In genomic region chr14:106593352-106593751, GRCm38 (mm10) we compare ENCODE assay signal across 33 mouse cellular contexts.
"Had no signal": no experiment of that assay in that cellular context is flagged by ENCODE, and none has a peak within 500 bp of the region (broad histone marks: within the 10 kb centered on the region; RNA-seq: fewer than 3 reads in every experiment).

No protein-coding gene starts in this region.

- H3K36me3 ChIP-seq: heart, embryonic 10.5 days; heart, embryonic 12.5 days; heart, embryonic 13.5 days; heart, embryonic 15.5 days; hindbrain, embryonic 10.5 days; hindbrain, embryonic 12.5 days; hindbrain, embryonic 13.5 days; hindbrain, embryonic 15.5 days; intestine, embryonic 15.5 days had no signal

- ATAC-seq: hindbrain, embryonic 16.5 days; hindbrain, postnatal 0 days; inflammation-experienced regulatory T-cells, adult 6 months; intestine, embryonic 15.5 days; intestine, embryonic 16.5 days; intestine, postnatal 0 days had no signal

- H3K4me2 ChIP-seq: heart, embryonic 12.5 days; heart, embryonic 13.5 days; heart, embryonic 15.5 days; hindbrain, embryonic 12.5 days; hindbrain, embryonic 13.5 days; hindbrain, embryonic 14.5 days; hindbrain, embryonic 15.5 days; intestine, embryonic 15.5 days had no signal

- H3K27ac ChIP-seq: heart, embryonic 10.5 days; heart, embryonic 13.5 days; heart, embryonic 15.5 days; hindbrain, embryonic 10.5 days; hindbrain, embryonic 12.5 days; hindbrain, embryonic 13.5 days; hindbrain, embryonic 14.5 days; hindbrain, embryonic 15.5 days; hindbrain, postnatal 0 days; intestine, embryonic 15.5 days; kidney, postnatal 0 days; layer of hippocampus, adult 2 months had no signal

- H3K4me3 ChIP-seq: heart, embryonic 10.5 days; heart, embryonic 12.5 days; heart, embryonic 13.5 days; heart, embryonic 15.5 days; hindbrain, embryonic 10.5 days; hindbrain, embryonic 12.5 days; hindbrain, embryonic 13.5 days; hindbrain, embryonic 15.5 days; intestine, embryonic 15.5 days; layer of hippocampus, adult 2 months had no signal

- H3K9me3 ChIP-seq: heart, embryonic 10.5 days; heart, embryonic 12.5 days; heart, embryonic 13.5 days; heart, embryonic 15.5 days; hindbrain, embryonic 10.5 days; hindbrain, embryonic 12.5 days; hindbrain, embryonic 13.5 days; hindbrain, embryonic 15.5 days; intestine, embryonic 15.5 days had no signal

- H3K4me1 ChIP-seq: heart, embryonic 10.5 days; heart, embryonic 12.5 days; heart, embryonic 13.5 days; heart, embryonic 15.5 days; hindbrain, embryonic 10.5 days; hindbrain, embryonic 12.5 days; hindbrain, embryonic 13.5 days; hindbrain, embryonic 15.5 days; intestine, embryonic 15.5 days had no signal

- DNase-seq: heart, postnatal 10 days; heart, postnatal 14 days; heart, postnatal 36 days; heart, postnatal 4 days; kidney, adult 11 months; kidney, adult 18-20 months; kidney, adult 2 months; kidney, adult 8-10 months; kidney, adult 9 months; kidney, postnatal 10 days; kidney, postnatal 14 days; kidney, postnatal 25 days; kidney, postnatal 36 days; kidney, postnatal 4 days; layer of hippocampus, adult 9-11 months; layer of hippocampus, postnatal 36 days had no signal

- H3K27me3 ChIP-seq: heart, embryonic 12.5 days; heart, embryonic 13.5 days; heart, embryonic 15.5 days; hindbrain, embryonic 12.5 days; hindbrain, embryonic 13.5 days; hindbrain, embryonic 15.5 days; intestine, embryonic 15.5 days had no signal

- H3K9ac ChIP-seq: heart, embryonic 12.5 days; heart, embryonic 13.5 days; heart, embryonic 15.5 days; hindbrain, embryonic 12.5 days; hindbrain, embryonic 13.5 days; hindbrain, embryonic 14.5 days; hindbrain, embryonic 15.5 days; intestine, embryonic 15.5 days had no signal
